Mouse (Mus musculus): ENCODE measurements around the gene Dag1. TPM values are rescaled to one million over a fixed set of nuclear protein-coding genes. Genes with fewer than 3 reads are reported as not detected.

The Dag1 gene
- polyA plus RNA-seq, 1 experiment from 2014 or later = 71.1 TPM

- Histone ChIP-seq H3K4me1 (peaks cover 22% of the 10 kb centered on the region), H3K27ac (replicated peaks) (no peak overlapping the region), H3K36me3 (no peaks in the 10 kb centered on the region), H3K9me3 (replicated peaks) (no peaks in the 10 kb centered on the region), H3K27me3 (ENCODE audit: low read depth, poor library complexity, severe bottlenecking) (peaks cover 29% of the 10 kb centered on the region), H3K4me3 (no peak overlapping the region)
- DNase-seq (ENCODE audit: low spot score) = no peak
- WGBS = 51% methylated on average over 6 of the region's 6 CpGs
Measured at GRCm38 (mm10) chr9:108187616-108188015, 76.1 kb downstream of the Dag1 start.

- H3K9me3 ChIP-seq (replicated peaks) = no peaks in the 10 kb centered on the region
- peaks cover 22% of the 10 kb centered on the region for H3K4me1 ChIP-seq
- H3K36me3 ChIP-seq = no peaks in the 10 kb centered on the region
- no peak for DNase-seq (ENCODE audit: low spot score)
- WGBS = 86% methylated on average over 8 of the region's 8 CpGs
- no peak overlapping the region for H3K4me3 ChIP-seq
- peaks cover 18% of the 10 kb centered on the region for H3K27me3 ChIP-seq (ENCODE audit: low read depth, poor library complexity, severe bottlenecking)
- no peak overlapping the region for H3K27ac ChIP-seq (replicated peaks)
Measured at GRCm38 (mm10) chr9:108185786-108186185, 78.0 kb downstream of the Dag1 start.

GRCm38 (mm10) chr9:108183531-108183994 lies 80.2 kb downstream of the Dag1 start:
- DNase-seq (ENCODE audit: low spot score) = no peak
- Histone ChIP-seq H3K4me1 (peaks cover 6% of the 10 kb centered on the region; the same call in 1 of the 2 replicates), H3K4me3 (no peak overlapping the region), H3K36me3 (no peaks in the 10 kb centered on the region), H3K9me3 (replicated peaks) (no peaks in the 10 kb centered on the region), H3K27ac (replicated peaks) (no peak overlapping the region), H3K27me3 (ENCODE audit: low read depth, poor library complexity, severe bottlenecking) (peaks cover 8% of the 10 kb centered on the region; the same call in 1 of the 2 replicates)
- WGBS = 91% methylated on average over 19 of the region's 19 CpGs

- H3K4me1 ChIP-seq = peaks cover 6% of the 10 kb centered on the region; the same call in 1 of the 2 replicates
- H3K9me3 ChIP-seq (replicated peaks) = no peaks in the 10 kb centered on the region
- 68% methylated on average over 11 of the region's 11 CpGs for WGBS
- H3K27ac ChIP-seq (replicated peaks) = no peak overlapping the region
- no peak overlapping the region for H3K4me3 ChIP-seq
- 0 out of 2 replicates have a peak, but pooled peaks cover 1% of the 10 kb centered on the region for H3K27me3 ChIP-seq (ENCODE audit: low read depth, poor library complexity, severe bottlenecking)
- H3K36me3 ChIP-seq = no peaks in the 10 kb centered on the region
- no peak for DNase-seq (ENCODE audit: low spot score)
Measured at GRCm38 (mm10) chr9:108182806-108183506, 80.8 kb downstream of the Dag1 start.

- WGBS = 82% methylated on average over 5 of the region's 5 CpGs
Measured at GRCm38 (mm10) chr9:108178391-108178790, 85.4 kb downstream of the Dag1 start.

GRCm38 (mm10) chr9:108175116-108175838 lies 88.5 kb downstream of the Dag1 start:
- Histone ChIP-seq H3K9me3 (replicated peaks) (peaks cover 5% of the 10 kb centered on the region; the same call in 1 of the 2 replicates), H3K27me3 (ENCODE audit: low read depth, poor library complexity, severe bottlenecking) (no peaks in the 10 kb centered on the region), H3K27ac (replicated peaks) (no peak overlapping the region), H3K36me3 (no peaks in the 10 kb centered on the region), H3K4me1 (peaks cover 6% of the 10 kb centered on the region; the same call in 1 of the 2 replicates), H3K4me3 (no peak overlapping the region)
- no peak for DNase-seq (ENCODE audit: low spot score)
- 84% methylated on average over 19 of the region's 19 CpGs for WGBS

More at GRCm38 (mm10) chr9:108178391-108178790, 85.4 kb downstream of the Dag1 start:
- H3K36me3 ChIP-seq = no peaks in the 10 kb centered on the region
- no peak overlapping the region for H3K4me3 ChIP-seq
- no peak overlapping the region for H3K27ac ChIP-seq (replicated peaks)
- H3K4me1 ChIP-seq = peaks cover 2% of the 10 kb centered on the region; the same call in 1 of the 2 replicates
- peaks cover 5% of the 10 kb centered on the region; the same call in 1 of the 2 replicates for H3K9me3 ChIP-seq (replicated peaks)
- DNase-seq (ENCODE audit: low spot score) = no peak
- H3K27me3 ChIP-seq (ENCODE audit: low read depth, poor library complexity, severe bottlenecking) = no peaks in the 10 kb centered on the region

- WGBS = 87% methylated on average over 5 of the region's 5 CpGs
Measured at GRCm38 (mm10) chr9:108172777-108173350, 90.9 kb downstream of the Dag1 start.

GRCm38 (mm10) chr9:108169751-108170150 lies 94.0 kb downstream of the Dag1 start:
- DNase-seq (ENCODE audit: low spot score) = no peak
- Histone ChIP-seq H3K27me3 (ENCODE audit: low read depth, poor library complexity, severe bottlenecking) (no peaks in the 10 kb centered on the region), H3K36me3 (no peaks in the 10 kb centered on the region), H3K9me3 (replicated peaks) (no peaks in the 10 kb centered on the region), H3K4me1 (peaks cover 6% of the 10 kb centered on the region; the same call in 1 of the 2 replicates), H3K27ac (replicated peaks) (0 out of 2 replicates have a peak overlapping the region, but pooled peaks have one; percentile 0), H3K4me3 (no peak overlapping the region)
- WGBS = 90% methylated on average over 10 of the region's 10 CpGs

More at GRCm38 (mm10) chr9:108172777-108173350, 90.9 kb downstream of the Dag1 start:
- Histone ChIP-seq H3K4me3 (no peak overlapping the region), H3K27ac (replicated peaks) (no peak overlapping the region), H3K4me1 (peaks cover 6% of the 10 kb centered on the region; the same call in 1 of the 2 replicates), H3K27me3 (ENCODE audit: low read depth, poor library complexity, severe bottlenecking) (no peaks in the 10 kb centered on the region), H3K36me3 (no peaks in the 10 kb centered on the region), H3K9me3 (replicated peaks) (peaks cover 5% of the 10 kb centered on the region; the same call in 1 of the 2 replicates)
- DNase-seq (ENCODE audit: low spot score) = no peak

- Histone ChIP-seq H3K9me3 (replicated peaks) (no peaks in the 10 kb centered on the region), H3K36me3 (no peaks in the 10 kb centered on the region), H3K4me3 (no peak overlapping the region), H3K27ac (replicated peaks) (no peak overlapping the region), H3K27me3 (ENCODE audit: low read depth, poor library complexity, severe bottlenecking) (peaks cover 3% of the 10 kb centered on the region; the same call in 1 of the 2 replicates), H3K4me1 (peaks cover 2% of the 10 kb centered on the region; the same call in 1 of the 2 replicates)
- DNase-seq (ENCODE audit: low spot score) = peak; percentile 25
- WGBS = 46% methylated on average over 8 of the region's 8 CpGs
Measured at GRCm38 (mm10) chr9:108165143-108165542, 98.6 kb downstream of the Dag1 start.

- Histone ChIP-seq H3K27ac (replicated peaks) (no peak overlapping the region), H3K9me3 (replicated peaks) (no peaks in the 10 kb centered on the region), H3K4me3 (no peak overlapping the region), H3K36me3 (no peaks in the 10 kb centered on the region), H3K4me1 (peaks cover 4% of the 10 kb centered on the region; the same call in 1 of the 2 replicates), H3K27me3 (ENCODE audit: low read depth, poor library complexity, severe bottlenecking) (peaks cover 9% of the 10 kb centered on the region; the same call in 1 of the 2 replicates)
- WGBS = 88% methylated on average over 16 of the region's 16 CpGs
- no peak for DNase-seq (ENCODE audit: low spot score)
Measured at GRCm38 (mm10) chr9:108163646-108164284, 100.0 kb downstream of the Dag1 start.

- Histone ChIP-seq H3K27ac (replicated peaks) (no peak overlapping the region), H3K9me3 (replicated peaks) (no peaks in the 10 kb centered on the region), H3K4me1 (0 out of 2 replicates have a peak, but pooled peaks cover 4% of the 10 kb centered on the region), H3K27me3 (ENCODE audit: low read depth, poor library complexity, severe bottlenecking) (peaks cover 9% of the 10 kb centered on the region; the same call in 1 of the 2 replicates), H3K36me3 (no peaks in the 10 kb centered on the region), H3K4me3 (no peak overlapping the region)
- no peak for DNase-seq (ENCODE audit: low spot score)
- 77% methylated on average over 7 of the region's 7 CpGs for WGBS
Measured at GRCm38 (mm10) chr9:108157891-108158290, 105.9 kb downstream of the Dag1 start.

GRCm38 (mm10) chr9:108157451-108157850 lies 106.3 kb downstream of the Dag1 start:
- Histone ChIP-seq H3K4me3 (no peak overlapping the region), H3K27me3 (ENCODE audit: low read depth, poor library complexity, severe bottlenecking) (peaks cover 9% of the 10 kb centered on the region; the same call in 1 of the 2 replicates), H3K4me1 (0 out of 2 replicates have a peak, but pooled peaks cover 4% of the 10 kb centered on the region), H3K36me3 (no peaks in the 10 kb centered on the region), H3K9me3 (replicated peaks) (no peaks in the 10 kb centered on the region), H3K27ac (replicated peaks) (no peak overlapping the region)
- WGBS = 92% methylated on average over 6 of the region's 6 CpGs
- no peak for DNase-seq (ENCODE audit: low spot score)

Data from midbrain, embryonic 10.5 days (tissue).